Mouse (Mus musculus) 3T3-L1 (cell line): ENCODE results near the gene Cdh23.
A peak's percentile ranks its signal among the peaks of the same experiment; 100 is the strongest.

Experiments
- DNase-seq: peaks from one replicate; pipeline ENCODE4 v3.0.0-alpha.2; 2015; ENCODE audit warnings: low read depth, low spot score

The Cdh23 gene

GRCm38 (mm10) chr10:60635568-60636295 lies 60.6 kb downstream of the Cdh23 start:
- no peak for DNase-seq

- DNase-seq: no peak
Observed at GRCm38 (mm10) chr10:60634391-60634790, 61.9 kb downstream of the Cdh23 start.

- DNase-seq: no peak
Observed at GRCm38 (mm10) chr10:60626086-60626485, 70.2 kb downstream of the Cdh23 start.

- DNase-seq: no peak
Observed at GRCm38 (mm10) chr10:60625511-60625910, 70.8 kb downstream of the Cdh23 start.

- no peak for DNase-seq
Observed at GRCm38 (mm10) chr10:60624945-60625344, 71.3 kb downstream of the Cdh23 start.

GRCm38 (mm10) chr10:60624217-60624708 lies 72.0 kb downstream of the Cdh23 start:
- DNase-seq: no peak

- no peak for DNase-seq
Observed at GRCm38 (mm10) chr10:60622836-60623235, 73.5 kb downstream of the Cdh23 start.

GRCm38 (mm10) chr10:60621470-60622170 lies 74.7 kb downstream of the Cdh23 start:
- no peak for DNase-seq

GRCm38 (mm10) chr10:60615898-60616297 lies 80.4 kb downstream of the Cdh23 start:
- no peak for DNase-seq

GRCm38 (mm10) chr10:60612893-60613292 lies 83.4 kb downstream of the Cdh23 start:
- DNase-seq: peak; percentile 11

- DNase-seq: no peak
Observed at GRCm38 (mm10) chr10:60607166-60607565, 89.1 kb downstream of the Cdh23 start.

GRCm38 (mm10) chr10:60606661-60607060 lies 89.6 kb downstream of the Cdh23 start:
- no peak for DNase-seq

GRCm38 (mm10) chr10:60602235-60602634 lies 94.1 kb downstream of the Cdh23 start:
- no peak for DNase-seq

GRCm38 (mm10) chr10:60595166-60595565 lies 101.1 kb downstream of the Cdh23 start:
- DNase-seq: no peak

- DNase-seq: no peak
Observed at GRCm38 (mm10) chr10:60592881-60593575, 103.3 kb downstream of the Cdh23 start.

- no peak for DNase-seq
Observed at GRCm38 (mm10) chr10:60591281-60591680, 105.0 kb downstream of the Cdh23 start.

GRCm38 (mm10) chr10:60590241-60590640 lies 106.0 kb downstream of the Cdh23 start:
- DNase-seq: no peak

GRCm38 (mm10) chr10:60585691-60586090 lies 110.6 kb downstream of the Cdh23 start:
- DNase-seq: no peak

GRCm38 (mm10) chr10:60582956-60583355 lies 113.3 kb downstream of the Cdh23 start:
- DNase-seq: no peak

GRCm38 (mm10) chr10:60580666-60581065 lies 115.6 kb downstream of the Cdh23 start:
- DNase-seq: no peak

- peak; percentile 55 for DNase-seq
Observed at GRCm38 (mm10) chr10:60578738-60579538, 117.4 kb downstream of the Cdh23 start.
